Mouse (Mus musculus) lung, postnatal 0 days (tissue): ENCODE measurements around the gene Usp21.

Experiments used
- CTCF ChIP-seq: IDR thresholded peaks from 2 replicates; pipeline ENCODE4 v1.5.1; 2016; ENCODE audit warnings: antibody characterized with exemption, mild to moderate bottlenecking
- EP300 ChIP-seq: IDR thresholded peaks from 2 replicates; pipeline ENCODE4 v1.6.1; 2016; ENCODE audit warnings: antibody characterized with exemption, mild to moderate bottlenecking, control low read depth

DNA sequence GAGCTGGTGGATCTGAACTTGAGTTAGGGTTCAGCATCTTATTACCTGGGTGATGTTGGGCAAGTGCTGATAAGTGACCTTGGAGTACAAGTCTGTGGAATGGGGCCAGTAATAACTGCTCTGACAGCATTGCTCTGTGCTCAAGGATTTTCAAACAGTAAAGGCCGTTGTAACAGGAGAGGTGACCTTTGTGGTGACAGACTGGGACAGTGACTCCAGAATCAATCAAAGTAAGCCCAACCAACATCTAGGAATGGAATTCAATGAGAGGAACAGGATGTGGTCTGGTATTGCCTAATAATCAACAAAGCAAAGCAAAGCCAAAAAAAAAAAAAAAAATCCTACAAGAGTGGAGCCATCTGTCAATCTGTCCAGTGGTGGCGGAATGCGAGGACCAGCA lies 27.5 kb downstream of the Usp21 start:
- no peak for TF ChIP-seq CTCF
- TF ChIP-seq EP300: peak; percentile 59; the same call in 1 of the 2 replicates
